Mouse (Mus musculus): ENCODE measurements around the gene Lrrc20.

Gene Lrrc20

GRCm38 (mm10) chr10:61512215-61512889 lies 36.8 kb downstream of the Lrrc20 start:
- no peak for DNase-seq (ENCODE audit: low read depth, low spot score)

DNA sequence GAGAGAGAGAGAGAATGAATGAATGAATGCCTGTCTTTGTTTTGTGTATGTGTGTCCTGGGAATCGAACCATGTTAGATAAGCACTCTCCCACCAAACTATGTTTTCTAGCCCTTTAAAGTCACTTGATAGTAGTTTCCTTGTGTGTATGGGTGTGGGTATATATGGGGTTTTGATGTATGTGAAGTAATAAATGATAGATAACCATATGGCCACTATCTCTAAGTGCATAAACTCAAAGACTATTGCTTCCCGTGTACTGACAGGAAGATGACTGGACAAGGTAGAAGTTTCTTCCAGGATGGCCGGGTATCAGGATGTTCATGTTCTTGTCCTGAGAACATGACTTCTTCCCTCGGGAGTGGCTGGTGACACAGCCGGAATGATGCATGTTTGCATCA lies 41.3 kb downstream of the Lrrc20 start:
- DNase-seq (ENCODE audit: low read depth, low spot score) = no peak

DNA sequence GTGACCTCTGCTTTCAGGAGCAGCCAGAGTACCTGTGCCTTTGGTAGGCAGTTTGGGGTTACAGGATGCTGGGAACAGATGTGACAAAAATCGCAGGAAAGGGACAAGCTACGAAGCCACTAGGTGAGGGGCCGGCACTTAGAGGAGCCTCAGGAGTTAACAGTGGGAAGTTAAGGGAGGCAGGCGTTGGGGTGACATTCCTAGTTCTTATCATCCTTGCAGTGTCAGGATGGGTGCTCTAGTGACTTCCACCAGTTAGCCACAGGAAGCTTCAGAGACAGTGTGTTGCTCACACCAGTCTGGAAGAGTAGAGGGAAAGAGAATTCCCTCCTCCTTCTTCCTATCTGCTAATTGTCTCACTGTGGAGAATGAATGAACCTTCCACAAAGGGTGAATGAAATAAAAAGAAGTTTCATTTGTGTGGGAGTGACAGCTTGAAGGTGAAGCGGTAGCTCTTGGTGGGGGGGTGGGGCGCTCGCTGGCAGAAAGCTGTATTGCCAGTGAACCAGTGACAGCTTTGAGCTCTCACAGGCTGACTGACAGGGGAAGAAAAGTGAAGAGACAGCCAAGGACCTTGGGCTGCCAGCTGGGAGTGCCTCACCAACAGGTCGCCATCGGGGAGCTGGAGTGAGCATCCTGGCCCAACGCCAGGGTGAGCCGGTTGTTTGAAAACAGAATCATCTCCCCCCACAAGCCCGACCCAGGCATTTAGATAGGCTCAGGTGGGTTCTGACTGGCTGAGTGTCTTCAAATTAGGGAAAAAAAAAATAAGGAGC lies 41.9 kb downstream of the Lrrc20 start:
- DNase-seq (ENCODE audit: low read depth, low spot score) = no peak

GRCm38 (mm10) chr10:61518320-61518719 lies 42.7 kb downstream of the Lrrc20 start:
- no peak for DNase-seq (ENCODE audit: low read depth, low spot score)

DNA sequence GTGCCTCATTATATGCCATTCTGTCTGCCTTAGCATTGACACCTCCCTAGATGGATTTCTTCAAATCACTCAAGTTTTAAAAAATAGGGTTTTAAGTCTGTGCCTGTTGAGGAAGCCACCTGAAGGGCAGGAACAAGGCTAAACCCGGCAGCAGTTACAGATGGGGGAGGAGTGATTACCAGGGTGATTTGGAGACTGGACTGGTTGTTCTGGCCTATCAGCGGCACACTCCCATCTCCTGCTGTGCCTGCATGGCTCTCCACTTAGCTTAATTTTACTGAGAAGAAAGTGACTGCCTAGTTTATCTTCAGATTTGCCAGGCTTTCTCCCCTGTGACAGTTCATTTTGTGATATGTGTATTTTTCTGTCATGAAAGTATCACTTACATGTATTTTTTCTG lies 43.9 kb downstream of the Lrrc20 start:
- no peak for DNase-seq (ENCODE audit: low read depth, low spot score)

- no peak for DNase-seq (ENCODE audit: low read depth, low spot score)
These were observed 45.1 kb downstream of the Lrrc20 start for GRCm38 (mm10) chr10:61520714-61521113.

- DNase-seq (ENCODE audit: low read depth, low spot score) = no peak
These were observed 55.3 kb downstream of the Lrrc20 start for GRCm38 (mm10) chr10:61530936-61531335.

DNA sequence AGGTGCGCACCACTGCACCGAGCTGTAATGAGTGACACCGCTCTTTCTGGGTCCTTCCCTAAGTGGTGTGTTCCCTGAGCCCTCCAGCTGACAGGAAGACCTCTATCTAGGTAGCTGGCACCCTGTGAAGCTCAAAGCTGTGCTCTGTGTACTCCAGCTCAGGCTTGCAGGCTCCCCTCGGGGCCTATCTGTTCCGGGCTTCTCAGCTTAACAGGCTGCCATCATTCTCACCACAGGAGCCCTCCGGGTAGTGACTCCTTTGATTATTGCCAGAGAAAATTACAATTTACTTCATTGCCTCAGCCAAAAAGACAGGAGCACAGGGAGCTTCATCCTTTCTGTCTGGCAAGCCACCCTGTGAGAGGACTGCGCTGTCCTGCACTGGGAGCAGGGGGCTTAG lies 57.7 kb downstream of the Lrrc20 start:
- no peak for DNase-seq (ENCODE audit: low read depth, low spot score)

GRCm38 (mm10) chr10:61534371-61535101 lies 58.9 kb downstream of the Lrrc20 start:
- DNase-seq (ENCODE audit: low read depth, low spot score) = no peak

- no peak for DNase-seq (ENCODE audit: low read depth, low spot score)
These were observed 59.8 kb downstream of the Lrrc20 start for GRCm38 (mm10) chr10:61535441-61535840.

- no peak for DNase-seq (ENCODE audit: low read depth, low spot score)
These were observed 60.8 kb downstream of the Lrrc20 start for GRCm38 (mm10) chr10:61536130-61537035.

DNA sequence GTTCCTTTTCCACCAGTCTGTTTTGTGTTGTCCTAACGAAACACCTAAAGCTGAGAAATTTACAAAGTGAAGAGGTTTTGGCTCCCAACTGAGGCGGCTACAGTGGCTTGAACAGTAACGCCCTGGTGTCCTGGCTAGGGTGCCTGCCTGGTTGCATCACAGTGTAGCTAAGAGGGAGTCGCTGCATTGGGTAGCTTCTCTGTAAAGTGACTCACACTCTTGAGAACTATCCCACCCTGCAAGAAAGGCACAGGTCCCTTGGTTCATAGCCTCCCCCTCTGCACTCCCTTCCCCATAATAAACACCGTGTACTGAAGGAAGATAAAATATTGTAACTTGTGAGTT lies 61.4 kb downstream of the Lrrc20 start:
- no peak for DNase-seq (ENCODE audit: low read depth, low spot score)

- DNase-seq (ENCODE audit: low read depth, low spot score) = no peak
These were observed 62.8 kb downstream of the Lrrc20 start for GRCm38 (mm10) chr10:61538446-61538845.

- no peak for DNase-seq (ENCODE audit: low read depth, low spot score)
These were observed 68.7 kb downstream of the Lrrc20 start for GRCm38 (mm10) chr10:61544127-61544862.

DNA sequence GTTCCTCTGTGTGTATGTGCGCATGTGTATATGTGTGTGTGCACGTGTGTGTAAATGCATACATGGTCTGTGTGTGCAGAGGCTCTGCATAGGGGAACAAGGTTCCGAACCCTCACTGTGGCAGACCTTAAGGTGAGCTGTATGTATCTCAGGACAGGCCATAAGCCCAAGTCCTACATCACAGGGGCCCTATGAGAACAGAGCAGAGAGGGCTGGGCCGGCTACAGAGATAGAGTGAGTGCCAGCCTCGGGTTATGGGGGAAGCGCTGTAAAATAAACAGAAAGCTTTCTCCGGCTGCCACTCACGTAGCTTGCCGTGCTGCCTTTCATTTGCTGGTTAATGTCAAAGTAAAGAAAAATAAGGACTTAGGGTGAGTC lies 69.3 kb downstream of the Lrrc20 start:
- no peak for DNase-seq (ENCODE audit: low read depth, low spot score)

DNA sequence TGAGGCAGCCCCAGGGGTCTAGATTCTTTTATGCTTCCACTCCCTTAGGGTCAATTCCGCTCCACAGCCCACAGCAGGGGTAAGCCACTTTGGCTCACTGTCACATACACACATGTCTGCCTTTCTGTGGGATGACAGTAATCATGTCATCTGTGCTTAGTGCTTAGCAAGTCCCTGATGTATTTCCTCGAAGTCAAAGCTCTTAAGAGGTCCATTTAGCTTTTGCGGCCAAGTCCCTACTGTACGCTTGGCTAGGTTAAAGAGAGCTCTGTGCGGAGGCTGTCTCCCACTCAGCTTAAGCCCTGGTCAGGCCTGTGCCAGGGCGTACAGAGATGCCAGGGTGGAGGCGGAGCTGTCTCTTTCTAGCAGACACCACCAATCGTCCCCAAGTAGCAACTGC lies 74.5 kb downstream of the Lrrc20 start:
- no peak for DNase-seq (ENCODE audit: low read depth, low spot score)

DNA sequence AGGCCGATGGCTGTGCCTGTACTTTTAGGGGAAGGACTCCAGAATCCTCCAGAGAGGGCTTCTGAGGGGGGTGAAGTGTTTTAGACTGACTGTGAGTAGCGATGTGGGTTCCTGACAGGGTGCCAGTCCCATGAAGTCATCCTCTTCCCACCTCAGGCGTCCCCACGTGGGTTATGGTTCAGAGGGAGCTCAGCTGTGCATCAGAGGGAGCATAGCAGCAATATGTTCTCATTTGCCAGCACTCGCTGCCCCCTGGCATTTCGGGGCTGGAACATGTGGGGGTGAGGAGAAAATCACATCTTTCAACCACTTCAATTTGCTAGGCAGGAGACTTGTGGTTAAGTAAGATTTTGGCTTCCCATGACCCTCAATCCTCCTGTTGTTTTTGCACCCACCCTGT lies 79.6 kb downstream of the Lrrc20 start:
- DNase-seq (ENCODE audit: low read depth, low spot score) = no peak

GRCm38 (mm10) chr10:61558631-61559030 lies 83.0 kb downstream of the Lrrc20 start:
- no peak for DNase-seq (ENCODE audit: low read depth, low spot score)

- no peak for DNase-seq (ENCODE audit: low read depth, low spot score)
These were observed 83.9 kb downstream of the Lrrc20 start for GRCm38 (mm10) chr10:61559544-61559943.

- DNase-seq (ENCODE audit: low read depth, low spot score) = no peak
These were observed 87.9 kb downstream of the Lrrc20 start for GRCm38 (mm10) chr10:61563550-61563949.

- no peak for DNase-seq (ENCODE audit: low read depth, low spot score)
These were observed 88.8 kb downstream of the Lrrc20 start for GRCm38 (mm10) chr10:61564408-61564807.

Data from brain, embryonic 18.5 days (tissue).